Mouse (Mus musculus) MN1 (cell line): ENCODE measurements around the gene Carns1.
A peak's percentile ranks its signal among the peaks of the same experiment; 100 is the strongest.
"Not testable (repeated sequence)": the region's sequence is repeated elsewhere in the genome, so short reads cannot be mapped to it uniquely, and the experiment has no call there.

ENCODE experiments used
- DNase-seq: peaks from one replicate; pipeline ENCODE4 v3.0.0-alpha.2; 2016; ENCODE audit warnings: low spot score

The Carns1 gene

GRCm38 (mm10) chr19:4150567-4151487 is 24.5 kb downstream of the Carns1 start:
- DNase-seq: no peak

DNA sequence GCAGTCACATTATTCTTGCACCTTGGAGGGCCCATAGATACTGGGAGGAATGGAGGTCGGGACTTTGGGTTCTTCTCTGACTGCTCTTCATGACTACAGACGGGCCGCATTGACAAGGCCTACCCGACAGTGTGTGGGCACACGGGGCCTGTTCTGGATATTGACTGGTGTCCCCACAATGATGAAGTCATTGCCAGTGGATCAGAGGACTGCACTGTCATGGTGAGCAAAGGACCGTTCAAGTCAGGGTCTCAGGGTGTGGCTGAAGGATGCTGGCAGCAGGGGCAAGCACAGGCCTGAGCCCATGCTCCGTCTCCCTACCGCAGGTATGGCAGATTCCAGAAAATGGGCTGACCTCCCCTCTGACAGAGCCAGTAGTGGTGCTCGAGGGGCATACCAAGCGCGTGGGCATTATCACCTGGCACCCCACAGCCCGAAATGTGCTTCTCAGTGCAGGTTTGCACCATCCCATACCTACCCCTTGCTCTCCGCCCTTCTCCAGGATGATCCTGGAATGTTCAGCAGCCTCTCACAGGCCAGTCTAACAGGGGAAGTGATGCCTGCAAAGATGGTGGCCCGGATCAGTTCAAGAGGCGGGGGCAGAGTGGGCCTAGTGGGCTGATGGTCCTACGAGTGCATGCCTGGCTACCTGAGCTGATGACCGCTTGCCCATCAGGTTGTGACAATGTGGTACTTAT is 25.4 kb downstream of the Carns1 start:
- no peak for DNase-seq

- DNase-seq: no peak
Observed at GRCm38 (mm10) chr19:4149283-4149682, 26.0 kb downstream of the Carns1 start.

DNA sequence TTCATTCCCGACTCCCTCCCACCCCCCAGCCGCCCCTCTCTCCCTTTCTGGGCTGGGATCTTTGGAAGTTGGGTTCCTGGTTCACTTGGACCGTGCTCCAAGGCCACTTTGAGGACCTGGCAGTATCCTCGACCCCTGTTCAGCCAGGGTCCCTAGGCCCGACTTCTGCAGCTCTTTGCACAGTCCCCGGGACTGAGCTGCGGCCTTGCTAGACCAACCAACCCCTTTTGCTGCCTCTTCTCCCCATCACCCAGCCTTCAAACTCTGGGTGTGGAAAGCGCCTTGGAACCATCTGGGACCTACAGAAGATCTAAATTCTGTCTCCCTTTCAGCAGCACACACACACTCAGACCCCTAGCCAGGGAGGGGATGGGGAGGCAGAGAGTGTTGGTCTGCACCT is 26.5 kb downstream of the Carns1 start:
- no peak for DNase-seq

GRCm38 (mm10) chr19:4148491-4148806 is 26.8 kb downstream of the Carns1 start, which contains the start of gene Coro1b:
TSS of gene Coro1b (plus strand) at chr19:4148619.
- DNase-seq: peak; percentile 89

- no peak for DNase-seq
Observed at GRCm38 (mm10) chr19:4147782-4148490, 27.3 kb downstream of the Carns1 start.

DNA sequence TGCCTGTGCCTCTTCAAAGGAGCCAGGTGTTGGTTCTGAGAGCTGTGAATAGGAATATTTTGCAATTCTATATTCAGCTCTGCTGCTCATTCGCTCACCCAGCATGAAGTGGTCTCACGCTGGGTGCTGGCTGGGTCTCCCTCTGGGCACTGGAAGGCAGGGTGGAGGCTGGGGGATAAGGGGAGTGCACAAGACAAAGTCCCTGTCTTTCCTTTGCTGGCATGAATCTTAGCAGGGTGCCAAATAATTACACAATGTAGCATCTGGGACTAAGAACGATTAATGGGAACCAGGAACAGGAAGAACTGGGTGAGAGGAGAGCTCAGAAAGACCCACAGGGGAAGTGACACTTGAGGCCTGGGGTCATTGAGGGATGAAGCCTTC is 28.3 kb downstream of the Carns1 start:
- DNase-seq: no peak

GRCm38 (mm10) chr19:4146366-4147021 is 28.8 kb downstream of the Carns1 start:
- no peak for DNase-seq

- DNase-seq: no peak
Observed at GRCm38 (mm10) chr19:4145936-4146335, 29.3 kb downstream of the Carns1 start.

DNA sequence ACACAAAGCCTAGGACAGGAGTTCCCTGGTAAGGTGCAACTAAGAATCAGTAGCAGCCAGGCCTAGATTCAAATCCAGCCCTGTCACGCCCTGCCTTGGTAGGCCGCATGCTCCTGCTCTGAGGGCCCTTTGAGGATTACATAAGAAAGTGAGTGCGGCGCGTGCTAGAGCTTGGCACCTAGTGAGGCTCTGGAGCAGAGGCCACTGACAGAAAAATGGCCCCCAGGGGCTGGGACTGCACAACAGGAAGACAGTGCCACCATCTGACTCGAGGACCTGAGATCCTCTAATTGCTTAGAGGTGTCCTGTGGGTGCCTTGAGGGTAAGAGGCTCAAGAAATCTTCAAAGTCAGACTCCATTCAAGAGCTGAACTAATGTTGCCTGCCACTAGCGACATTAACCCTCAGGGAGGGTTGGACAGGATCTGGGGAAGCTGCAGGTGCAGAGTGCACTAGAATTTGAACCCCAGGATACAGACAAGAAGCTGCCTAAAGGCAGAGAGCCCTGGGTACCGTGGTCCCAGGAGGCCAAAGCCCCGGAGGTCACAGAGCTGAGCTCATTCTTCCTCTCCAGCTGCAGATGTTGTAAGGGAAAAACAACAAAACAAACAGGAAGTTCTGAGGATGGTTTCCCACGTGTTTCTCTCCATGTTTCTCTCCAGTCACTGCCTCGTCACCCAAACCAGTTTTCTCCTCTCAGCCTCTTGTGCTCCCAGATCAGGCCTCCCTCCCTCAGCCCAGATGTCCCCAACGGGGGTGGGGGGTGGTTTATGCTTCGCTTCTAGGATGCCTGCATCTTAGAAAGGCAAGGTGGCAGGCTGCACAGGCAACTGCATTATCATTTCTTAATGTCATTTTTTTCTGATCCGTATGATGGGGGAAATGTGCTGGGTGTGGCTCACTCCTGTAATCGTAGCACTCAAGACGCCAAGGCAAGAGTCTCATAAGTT is 30.5 kb downstream of the Carns1 start:
- no peak for DNase-seq

GRCm38 (mm10) chr19:4143759-4144268 is 31.5 kb downstream of the Carns1 start, which contains the start of gene Cabp4:
TSS of gene Cabp4 (minus strand) at chr19:4144033.
- no peak for DNase-seq

- no peak for DNase-seq
Observed at GRCm38 (mm10) chr19:4142416-4143173, 32.7 kb downstream of the Carns1 start.

DNA sequence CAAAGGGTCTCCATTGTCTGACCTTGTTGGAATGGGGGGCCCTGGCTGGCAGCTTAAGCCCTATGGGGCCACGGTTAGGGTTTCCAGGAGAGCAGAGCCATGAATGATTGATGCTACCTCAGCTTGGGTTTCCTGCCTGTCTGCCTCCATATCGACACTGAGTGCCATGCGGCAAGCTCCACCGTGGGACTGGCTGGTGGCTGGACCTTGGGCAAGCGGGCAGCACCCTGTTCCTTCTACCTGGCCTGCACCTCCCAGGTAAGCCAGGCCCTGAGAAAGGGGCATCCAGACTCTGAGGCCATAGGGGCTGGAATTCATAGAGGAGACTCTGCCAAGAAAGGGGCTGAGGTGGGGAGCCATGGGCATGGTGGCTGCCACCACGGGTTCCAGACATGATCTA is 35.1 kb downstream of the Carns1 start:
- no peak for DNase-seq

- DNase-seq: no peak
Observed at GRCm38 (mm10) chr19:4139446-4139845, 35.8 kb downstream of the Carns1 start, which contains the start of gene Gpr152. TSS of gene Gpr152 (plus strand) at chr19:4139787.

GRCm38 (mm10) chr19:4137913-4138312 is 37.4 kb downstream of the Carns1 start:
- DNase-seq: no peak

- DNase-seq: no peak
Observed at GRCm38 (mm10) chr19:4136463-4136862, 38.8 kb downstream of the Carns1 start.

- not testable (repeated sequence) for DNase-seq
Observed at GRCm38 (mm10) chr19:4135963-4136345, 39.3 kb downstream of the Carns1 start.

DNA sequence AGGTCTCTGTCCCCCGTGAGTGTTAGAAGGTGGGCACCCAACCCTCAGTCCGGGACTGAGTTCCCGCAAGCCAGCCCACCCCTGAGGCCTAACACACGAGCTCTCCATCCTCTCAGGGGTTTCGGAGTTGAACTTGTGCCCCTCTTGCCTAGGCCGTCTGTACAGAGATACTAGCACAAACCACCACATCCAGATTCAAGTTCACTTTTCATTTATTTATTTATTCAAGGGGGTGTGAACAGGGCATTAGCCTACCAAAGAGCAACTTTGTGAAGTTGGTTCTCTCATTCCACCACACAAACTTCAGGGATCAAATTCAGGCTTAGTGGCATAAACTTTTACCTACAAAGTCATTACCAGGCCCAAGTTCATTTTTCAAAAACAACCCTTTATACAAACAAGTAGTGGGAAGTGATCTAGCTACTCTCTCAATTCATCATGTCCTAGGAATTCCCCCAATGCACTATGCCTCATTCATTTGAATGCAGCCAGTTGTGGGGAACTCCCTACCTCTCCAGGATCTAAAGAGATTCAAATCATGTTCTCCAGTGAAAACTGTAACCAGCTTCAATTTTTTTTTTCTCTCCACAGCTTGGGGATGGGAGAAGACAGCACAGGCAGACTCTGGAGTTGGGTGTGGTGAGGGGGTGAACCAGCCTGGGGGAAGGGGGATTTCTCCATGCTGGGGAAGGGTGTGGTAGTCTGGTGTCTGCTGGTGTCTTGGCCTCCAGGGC is 39.9 kb downstream of the Carns1 start:
- not testable (repeated sequence) for DNase-seq

DNA sequence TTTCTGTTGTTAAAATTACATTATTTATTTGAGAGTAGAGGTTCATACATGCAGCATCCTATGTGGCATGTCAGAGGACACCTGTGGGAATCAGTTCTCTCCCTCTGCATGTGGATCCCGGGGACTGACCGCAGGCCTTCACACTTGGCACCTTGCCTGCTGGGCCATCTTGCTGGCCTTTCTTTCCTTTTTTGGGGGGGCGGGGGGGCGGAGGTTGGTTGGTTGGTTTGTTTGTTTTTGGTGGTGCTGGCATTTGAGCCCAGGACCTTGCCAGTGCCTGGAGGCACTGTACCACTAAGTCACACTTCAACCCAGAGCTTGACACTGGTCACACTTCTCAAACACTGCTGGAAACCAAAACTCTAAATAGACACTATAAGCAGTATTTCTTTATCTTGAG is 40.9 kb downstream of the Carns1 start:
- DNase-seq: no peak
